Mouse (Mus musculus): ENCODE measurements around the gene Nkain1. TPM values are rescaled to one million over a fixed set of nuclear protein-coding genes. Genes with fewer than 3 reads are reported as not detected.

Gene Nkain1
- polyA plus RNA-seq, 2 experiments from 2014 or later = not detected

Other genes starting within 250 kb of the Nkain1 start
- gene Zcchc17, start 214.2 kb downstream of the Nkain1 start, polyA plus RNA-seq (2017; shearing (Covaris generic)) = 10 to 100 TPM; 70.6 to 72.2 TPM
- 10 to 100 TPM; 65.1 to 71.2 TPM for gene Snrnp40, start 214.0 kb downstream of the Nkain1 start, polyA plus RNA-seq (2017; shearing (Covaris generic))
- 10 to 100 TPM; 59.1 to 64.8 TPM for gene Pum1, start 89.1 kb upstream of the Nkain1 start, polyA plus RNA-seq (2017; shearing (Covaris generic))
- gene Sdc3, start 218.4 kb upstream of the Nkain1 start, polyA plus RNA-seq (2017; shearing (Covaris generic)) = 1 to 10 TPM; 1.0 to 1.5 TPM